Mouse (Mus musculus) small intestine, adult 2 months (tissue): ENCODE data around the gene Calml4.

Experiments
- CTCF ChIP-seq: fragments of 200-500 bp; IDR thresholded peaks from 2 replicates; pipeline ENCODE4 v1.5.1; 2012; ENCODE audit warnings: low read depth, mild to moderate bottlenecking, control low read depth, inconsistent platforms, low read length, moderate library complexity, mixed read lengths; ENCODE audit not compliant: insufficient replicate concordance, insufficient read length; ENCODE audit errors: extremely low read depth
- POLR2A ChIP-seq: fragments of 200-500 bp; IDR thresholded peaks from 2 replicates; pipeline ENCODE4 v1.6.1; 2012; ENCODE audit warnings: low read depth, mild to moderate bottlenecking, control low read depth, inconsistent platforms, low read length, moderate library complexity

DNA sequence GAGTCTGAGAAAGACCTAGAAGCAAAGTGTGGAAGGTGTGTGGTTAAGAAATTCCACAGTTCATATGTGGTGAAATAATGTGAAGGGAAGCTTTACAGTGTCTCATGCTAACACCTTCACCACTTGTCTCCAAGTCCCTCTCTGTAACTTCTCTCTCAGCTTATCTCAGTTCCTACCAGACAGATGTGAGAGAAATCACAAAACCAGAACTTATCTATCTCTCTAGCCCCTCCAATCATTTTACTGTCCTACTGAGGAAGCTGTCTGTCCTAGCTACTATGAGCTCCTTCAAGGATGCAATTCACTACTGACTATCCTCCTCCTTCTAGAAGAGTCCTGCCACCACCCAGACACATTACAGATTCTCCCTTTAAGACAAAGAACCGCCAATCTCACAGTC, 59.2 kb downstream of the Calml4 start:
- TF ChIP-seq POLR2A (no peak), CTCF (no peak)
